In genomic region chr9:61433206-61433605, GRCm38 (mm10) we compare ENCODE assay signal across 15 mouse cellular contexts.
"Had no signal": no experiment of that assay in that cellular context is flagged by ENCODE, and none has a peak within 500 bp of the region (broad histone marks: within the 10 kb centered on the region; RNA-seq: fewer than 3 reads in every experiment).

No protein-coding gene starts in this region.

- DNase-seq: kidney, adult 2 months; kidney, postnatal 25 days; liver, embryonic 13.5 days; lung, adult 2 months; lung, postnatal 14 days; lung, postnatal 4 days; right cerebral cortex, postnatal 14 days; right cerebral cortex, postnatal 4 days; spleen, adult 18-20 months; thymus, adult 18-20 months had no signal

- H3K4me2 ChIP-seq: liver, embryonic 13.5 days; midbrain, embryonic 12.5 days; neural tube, embryonic 12.5 days had no signal

- ATAC-seq: intestine, postnatal 0 days had no signal

- H3K9me3 ChIP-seq: liver, embryonic 13.5 days; midbrain, embryonic 12.5 days; neural tube, embryonic 12.5 days had no signal

- H3K27ac ChIP-seq: kidney, postnatal 0 days; left cerebral cortex, adult 2 months; liver, embryonic 13.5 days; neural tube, embryonic 12.5 days had no signal

- H3K36me3 ChIP-seq: liver, embryonic 13.5 days; midbrain, embryonic 12.5 days; neural tube, embryonic 12.5 days had no signal

- H3K9ac ChIP-seq: liver, embryonic 13.5 days; midbrain, embryonic 12.5 days; neural tube, embryonic 12.5 days had no signal

- H3K4me3 ChIP-seq: left cerebral cortex, adult 2 months; liver, embryonic 13.5 days; midbrain, embryonic 12.5 days; neural tube, embryonic 12.5 days had no signal

- H3K4me1 ChIP-seq: liver, embryonic 13.5 days had no signal
